Mouse (Mus musculus) left cerebral cortex, adult 18-20 months (tissue): ENCODE measurements around the gene Cdkn2d. TPM values are rescaled to one million over a fixed set of nuclear protein-coding genes. Genes with fewer than 3 reads are reported as not detected.

Experiments
- DNase-seq, 2 experiments: peaks; one replicate each; pipeline ENCODE4 v3.0.0; 2021 to 2022; ENCODE audit warnings: low spot score in 2 of 2, mixed read lengths in 1 of 2
- total RNA-seq, 2 experiments: library from RNA; stranded (reverse); gene quantifications; 2 replicates each; pipeline ENCODE4 v1.2.3; 2021

Cdkn2d gene
- total RNA-seq, 2 experiments from 2014 or later, result 52.9 to 61.6 TPM

GRCm38 (mm10) chr9:21248326-21248725 is 42.9 kb downstream of the Cdkn2d start, which contains the start of gene S1pr5:
Gene S1pr5 (minus strand): TSS chr9:21248443.
- DNase-seq, result peak; percentile 33 to 49

- DNase-seq, result no peak
Observed at GRCm38 (mm10) chr9:21246342-21246741, 44.9 kb downstream of the Cdkn2d start.

GRCm38 (mm10) chr9:21245113-21245487 is 46.1 kb downstream of the Cdkn2d start:
- DNase-seq, result no peak

GRCm38 (mm10) chr9:21244428-21245112 is 46.6 kb downstream of the Cdkn2d start:
- peak; percentile 53 to 67 for DNase-seq

GRCm38 (mm10) chr9:21243826-21244427 is 47.3 kb downstream of the Cdkn2d start:
- peak in 1 of 2 experiments; percentile 34 for DNase-seq

- peak; percentile 73 to 82 for DNase-seq
Observed at GRCm38 (mm10) chr9:21241343-21241742, 49.9 kb downstream of the Cdkn2d start.

GRCm38 (mm10) chr9:21239465-21239848 is 51.8 kb downstream of the Cdkn2d start:
- no peak for DNase-seq

- peak; percentile 68 to 76 for DNase-seq
Observed at GRCm38 (mm10) chr9:21238733-21239464, 52.3 kb downstream of the Cdkn2d start, which contains the start of gene Keap1. Gene Keap1 (minus strand): TSS chr9:21239361.

Other genes starting within 250 kb of the Cdkn2d start
- gene Zglp1, start 224.3 kb downstream of the Cdkn2d start, total RNA-seq, result not detected
- gene Gm49373, start 218.3 kb downstream of the Cdkn2d start, total RNA-seq, result 1 to 10 TPM; 2.2 to 2.9 TPM
- gene Fdx1l, start 217.8 kb downstream of the Cdkn2d start, total RNA-seq, result 10 to 100 TPM; 61.3 to 65.4 TPM
- gene Gm38431, start 199.4 kb downstream of the Cdkn2d start, total RNA-seq, result 1 to 10 TPM; 1.6 to 1.8 TPM
- gene Raver1, start 199.4 kb downstream of the Cdkn2d start, total RNA-seq, result 10 to 100 TPM; 25.3 to 28.0 TPM
- gene Tyk2, start 160.2 kb downstream of the Cdkn2d start, total RNA-seq, result 10 to 100 TPM; 12.6 to 12.7 TPM
- gene Cdc37, start 141.4 kb downstream of the Cdkn2d start, total RNA-seq, result 100 to 1,000 TPM; 153 to 154 TPM
- 10 to 100 TPM; 84.8 to 98.3 TPM for gene Pde4a, start 125.7 kb downstream of the Cdkn2d start, total RNA-seq
- gene Keap1, start 52.0 kb downstream of the Cdkn2d start, total RNA-seq, result 10 to 100 TPM; 53.4 to 58.0 TPM
- gene S1pr5, start 43.0 kb downstream of the Cdkn2d start, total RNA-seq, result 10 to 100 TPM in 1 of 2 experiments, 1 to 10 TPM in 1; 9.7 to 10.7 TPM
- 10 to 100 TPM; 46.4 to 49.9 TPM for gene Atg4d, start 26.1 kb downstream of the Cdkn2d start, total RNA-seq
- gene Kri1, start 3.4 kb downstream of the Cdkn2d start, total RNA-seq, result 10 to 100 TPM; 36.8 to 38.5 TPM
- 1 to 10 TPM; 1.6 TPM for gene Ap1m2, start 20.9 kb upstream of the Cdkn2d start, total RNA-seq
- gene Slc44a2, start 29.3 kb upstream of the Cdkn2d start, total RNA-seq, result 10 to 100 TPM; 40.3 to 50.5 TPM
- gene Ilf3, start 76.5 kb upstream of the Cdkn2d start, total RNA-seq, result 10 to 100 TPM; 79.2 to 81.4 TPM
- 10 to 100 TPM; 21.1 to 25.8 TPM for gene Qtrt1, start 120.4 kb upstream of the Cdkn2d start, total RNA-seq
- 10 to 100 TPM; 50.5 to 53.1 TPM for gene Dnm2, start 133.5 kb upstream of the Cdkn2d start, total RNA-seq
- gene Tmed1, start 218.8 kb upstream of the Cdkn2d start, total RNA-seq, result 10 to 100 TPM; 12.9 to 13.7 TPM
- under 1 TPM; 0.28 to 0.37 TPM for gene AB124611, start 234.8 kb upstream of the Cdkn2d start, total RNA-seq